Mouse (Mus musculus): ENCODE data around the gene Dscaml1. TPM values are rescaled to one million over a fixed set of nuclear protein-coding genes. Genes with fewer than 3 reads are reported as not detected.

Gene Dscaml1
- polyA plus RNA-seq, 1 experiment: 11.3 TPM

- Histone ChIP-seq H3K27me3 (ENCODE audit: control insufficient read depth, insufficient read depth, low read length) (no peaks in the 10 kb centered on the region), H3K27ac (ENCODE audit: control insufficient read depth, insufficient read depth, low read length) (no peak overlapping the region), H3K4me1 (replicated peaks; ENCODE audit: control insufficient read depth, insufficient read depth, low read length) (no peaks in the 10 kb centered on the region), H3K4me3 (ENCODE audit: control insufficient read depth, insufficient read depth, low read length) (no peak overlapping the region), H3K36me3 (ENCODE audit: control insufficient read depth, insufficient read depth, low read length) (no peaks in the 10 kb centered on the region; the same call in 1 of the 2 replicates)
- no peak for DNase-seq
- 96% methylated on average over 6 of the region's 6 CpGs for WGBS
- TF ChIP-seq POLR2A (IDR thresholded peaks at IDR 0.05; ENCODE audit: control insufficient read depth, extremely low read depth, insufficient read depth, low read length, poor library complexity) (no peak), CTCF (IDR thresholded peaks at IDR 0.05; ENCODE audit: borderline replicate concordance, control insufficient read depth, extremely low read depth, insufficient read depth, low read length, poor library complexity) (no peak)
Observed at GRCm38 (mm10) chr9:45793697-45794096, 367.3 kb downstream of the Dscaml1 start.

GRCm38 (mm10) chr9:45795722-45796121 is 369.3 kb downstream of the Dscaml1 start:
- H3K4me3 ChIP-seq (ENCODE audit: control insufficient read depth, insufficient read depth, low read length): no peak overlapping the region
- no peak for TF ChIP-seq CTCF (IDR thresholded peaks at IDR 0.05; ENCODE audit: borderline replicate concordance, control insufficient read depth, extremely low read depth, insufficient read depth, low read length, poor library complexity)
- no peak for TF ChIP-seq POLR2A (IDR thresholded peaks at IDR 0.05; ENCODE audit: control insufficient read depth, extremely low read depth, insufficient read depth, low read length, poor library complexity)
- 80% methylated on average over 5 of the region's 5 CpGs for WGBS
- no peak for DNase-seq
- H3K27ac ChIP-seq (ENCODE audit: control insufficient read depth, insufficient read depth, low read length): no peak overlapping the region
- H3K27me3 ChIP-seq (ENCODE audit: control insufficient read depth, insufficient read depth, low read length): no peaks in the 10 kb centered on the region
- no peaks in the 10 kb centered on the region; the same call in 1 of the 2 replicates for H3K36me3 ChIP-seq (ENCODE audit: control insufficient read depth, insufficient read depth, low read length)
- no peaks in the 10 kb centered on the region for H3K4me1 ChIP-seq (replicated peaks; ENCODE audit: control insufficient read depth, insufficient read depth, low read length)

DNA sequence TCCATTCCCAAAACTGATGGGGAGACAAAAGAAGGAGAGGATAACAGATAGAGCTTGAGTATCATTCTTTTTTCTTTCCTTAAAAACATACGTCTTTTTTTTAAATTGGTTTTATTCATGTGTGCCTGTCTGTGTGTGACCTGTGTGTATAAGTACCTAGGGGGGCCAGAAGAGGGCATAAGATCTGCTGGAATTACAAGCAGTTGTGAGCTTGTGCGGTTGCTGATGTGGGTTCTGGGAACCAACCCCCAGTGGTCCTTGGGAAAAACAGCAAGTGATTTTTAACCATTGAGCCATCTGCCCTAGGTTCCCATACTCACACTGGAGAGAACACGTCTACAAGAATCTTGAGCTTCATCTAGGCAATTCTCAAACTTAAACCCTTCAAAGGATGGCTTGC is 370.8 kb downstream of the Dscaml1 start:
- Histone ChIP-seq H3K4me1 (replicated peaks; ENCODE audit: control insufficient read depth, insufficient read depth, low read length) (no peaks in the 10 kb centered on the region), H3K36me3 (ENCODE audit: control insufficient read depth, insufficient read depth, low read length) (no peaks in the 10 kb centered on the region; the same call in 1 of the 2 replicates), H3K4me3 (ENCODE audit: control insufficient read depth, insufficient read depth, low read length) (no peak overlapping the region), H3K27ac (ENCODE audit: control insufficient read depth, insufficient read depth, low read length) (no peak overlapping the region), H3K27me3 (ENCODE audit: control insufficient read depth, insufficient read depth, low read length) (no peaks in the 10 kb centered on the region)
- 86% methylated on average over 3 of the region's 3 CpGs for WGBS
- TF ChIP-seq CTCF (IDR thresholded peaks at IDR 0.05; ENCODE audit: borderline replicate concordance, control insufficient read depth, extremely low read depth, insufficient read depth, low read length, poor library complexity) (no peak), POLR2A (IDR thresholded peaks at IDR 0.05; ENCODE audit: control insufficient read depth, extremely low read depth, insufficient read depth, low read length, poor library complexity) (no peak)
- no peak for DNase-seq

- 77% methylated on average over 13 of the region's 13 CpGs for WGBS
- Histone ChIP-seq H3K27me3 (ENCODE audit: control insufficient read depth, insufficient read depth, low read length) (no peaks in the 10 kb centered on the region), H3K4me1 (replicated peaks; ENCODE audit: control insufficient read depth, insufficient read depth, low read length) (0 out of 2 replicates have a peak, but pooled peaks cover 3% of the 10 kb centered on the region), H3K36me3 (ENCODE audit: control insufficient read depth, insufficient read depth, low read length) (no peaks in the 10 kb centered on the region; the same call in 1 of the 2 replicates), H3K4me3 (ENCODE audit: control insufficient read depth, insufficient read depth, low read length) (no peak overlapping the region), H3K27ac (ENCODE audit: control insufficient read depth, insufficient read depth, low read length) (no peak overlapping the region)
- no peak for DNase-seq
- TF ChIP-seq POLR2A (IDR thresholded peaks at IDR 0.05; ENCODE audit: control insufficient read depth, extremely low read depth, insufficient read depth, low read length, poor library complexity): no peak
- no peak for TF ChIP-seq CTCF (IDR thresholded peaks at IDR 0.05; ENCODE audit: borderline replicate concordance, control insufficient read depth, extremely low read depth, insufficient read depth, low read length, poor library complexity)
Observed at GRCm38 (mm10) chr9:45798467-45799164, 372.2 kb downstream of the Dscaml1 start.

GRCm38 (mm10) chr9:45799402-45799801 is 373.0 kb downstream of the Dscaml1 start:
- Histone ChIP-seq H3K27me3 (ENCODE audit: control insufficient read depth, insufficient read depth, low read length) (no peaks in the 10 kb centered on the region), H3K4me1 (replicated peaks; ENCODE audit: control insufficient read depth, insufficient read depth, low read length) (0 out of 2 replicates have a peak, but pooled peaks cover 3% of the 10 kb centered on the region), H3K27ac (ENCODE audit: control insufficient read depth, insufficient read depth, low read length) (no peak overlapping the region), H3K4me3 (ENCODE audit: control insufficient read depth, insufficient read depth, low read length) (no peak overlapping the region), H3K36me3 (ENCODE audit: control insufficient read depth, insufficient read depth, low read length) (no peaks in the 10 kb centered on the region)
- TF ChIP-seq POLR2A (IDR thresholded peaks at IDR 0.05; ENCODE audit: control insufficient read depth, extremely low read depth, insufficient read depth, low read length, poor library complexity): no peak
- TF ChIP-seq CTCF (IDR thresholded peaks at IDR 0.05; ENCODE audit: borderline replicate concordance, control insufficient read depth, extremely low read depth, insufficient read depth, low read length, poor library complexity): no peak
- 96% methylated on average over 8 of the region's 8 CpGs for WGBS
- no peak for DNase-seq

Other genes with a start within 250 kb of the Dscaml1 start
- 1.7 and 4.5 TPM in 2 replicates for gene BC049352, start 244.6 kb upstream of the Dscaml1 start, polyA plus RNA-seq (2012; rRNA removed)
- gene Tmprss4, start 222.5 kb upstream of the Dscaml1 start, polyA plus RNA-seq (2012; rRNA removed): 7.4 and 16.1 TPM in 2 replicates
- 23.9 and 36.8 TPM in 2 replicates for gene Il10ra, start 157.5 kb upstream of the Dscaml1 start, polyA plus RNA-seq (2012; rRNA removed)
- gene Tmprss13, start 107.5 kb upstream of the Dscaml1 start, polyA plus RNA-seq (2012; rRNA removed): 0.62 and 1.2 TPM in 2 replicates
- 5.4 and 8.9 TPM in 2 replicates for gene Fxyd6, start 56.4 kb upstream of the Dscaml1 start, polyA plus RNA-seq (2012; rRNA removed)
- 220 and 236 TPM in 2 replicates for gene Fxyd2, start 27.0 kb upstream of the Dscaml1 start, polyA plus RNA-seq (2012; rRNA removed)

Measured in thymus, adult 2 months (tissue).